Mouse (Mus musculus): ENCODE measurements around the gene Abcb4. TPM values are rescaled to one million over a fixed set of nuclear protein-coding genes. Genes with fewer than 3 reads are reported as not detected.
A peak's percentile ranks its signal among the peaks of the same experiment; 100 is the strongest.

Gene Abcb4
- total and polyA plus RNA-seq, 3 experiments = 86.0 to 107 TPM; not detected in 1

DNA sequence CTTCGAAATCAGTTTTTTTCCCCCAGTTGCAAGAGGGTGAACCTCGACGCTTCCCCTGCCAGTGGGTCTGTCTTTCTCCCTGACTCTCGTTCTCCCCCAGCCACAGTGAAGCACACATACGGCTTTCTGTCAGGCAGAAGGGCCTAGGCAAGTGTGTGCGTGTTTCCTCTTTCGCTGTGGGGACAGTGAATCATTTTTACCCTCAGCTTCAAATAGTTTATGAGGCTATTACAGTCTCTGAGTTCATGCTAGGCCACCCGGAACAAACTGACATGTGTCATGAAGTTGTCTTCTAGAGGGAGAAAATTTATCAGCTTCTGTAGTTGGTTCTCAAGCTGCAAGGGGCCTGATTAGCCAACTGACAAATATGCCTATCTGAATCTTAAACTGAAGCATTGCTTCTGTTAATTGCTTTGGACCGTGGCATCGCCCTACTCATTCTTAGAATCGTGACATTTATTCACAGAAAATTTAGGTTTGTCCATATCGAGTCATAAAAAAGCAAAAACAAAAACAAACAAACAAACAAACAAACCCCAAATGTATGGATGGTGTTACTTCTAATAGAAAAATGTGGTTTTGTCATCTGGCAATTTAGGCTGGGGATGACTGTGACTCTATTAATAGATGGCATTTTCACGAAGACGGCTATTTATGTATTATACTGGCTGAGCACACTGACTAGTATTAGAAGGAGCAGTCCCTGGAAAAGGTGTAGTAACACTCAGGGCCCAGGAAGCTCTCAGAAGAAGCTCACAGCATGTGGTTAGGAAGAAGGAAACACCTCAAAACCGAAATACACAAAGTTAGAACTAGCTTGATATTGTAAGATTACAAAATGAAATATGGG is 1.3 kb downstream of the Abcb4 start (continued):
- peak; percentile 94 for TF ChIP-seq ETS1 (IDR thresholded peaks at IDR 0.05; ENCODE audit: low read depth, low read length)
- no peak for TF ChIP-seq RAD21 (IDR thresholded peaks at IDR 0.05; ENCODE audit: low read depth, low read length)
- TF ChIP-seq ZKSCAN1 (IDR thresholded peaks at IDR 0.05; ENCODE audit: low read depth, low read length) = no peak
- peak; percentile 72 to 94 for TF ChIP-seq POLR2A (IDR thresholded peaks at IDR 0.05; ENCODE audit: control insufficient read depth in 1 of 2, insufficient read depth in 1 of 2, low read depth in 1 of 2, low read length in 2 of 2, poor library complexity in 1 of 2)
- no peak for TF ChIP-seq KAT2A (conservative IDR thresholded peaks at IDR 0.05; ENCODE audit: low read depth, low read length)

DNA sequence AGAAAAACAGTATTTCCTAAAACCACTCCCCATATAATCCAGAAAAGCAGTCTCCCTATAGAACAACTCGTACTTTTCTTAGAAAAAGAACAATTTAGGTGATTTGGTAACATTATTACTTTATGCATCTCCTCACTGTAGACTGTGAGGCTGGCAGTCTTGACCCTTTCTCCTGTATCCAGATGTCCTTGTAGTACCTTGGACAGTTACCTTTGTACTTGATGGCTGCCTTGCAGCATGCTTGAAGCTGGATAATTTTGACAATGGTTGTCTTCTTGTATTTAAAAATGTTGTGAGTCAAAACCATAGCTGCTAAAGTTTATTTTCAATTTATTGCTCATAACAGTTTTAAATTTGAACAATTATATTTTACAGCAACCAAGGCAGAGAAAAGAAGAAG is 2.7 kb downstream of the Abcb4 start:
- TF ChIP-seq HCFC1 (IDR thresholded peaks at IDR 0.05; ENCODE audit: low read depth, low read length) (no peak), BHLHE40 (IDR thresholded peaks at IDR 0.05; ENCODE audit: borderline replicate concordance, low read depth, low read length) (no peak), RCOR1 (IDR thresholded peaks at IDR 0.05; ENCODE audit: low read depth, low read length) (no peak), EP300 (IDR thresholded peaks at IDR 0.05; ENCODE audit: low read depth in 1 of 2, low read length in 2 of 2) (no peak), TBP (IDR thresholded peaks at IDR 0.05; ENCODE audit: low read depth, low read length) (no peak), MAFK (IDR thresholded peaks at IDR 0.05; ENCODE audit: borderline replicate concordance, low read depth, low read length) (no peak), CHD1 (IDR thresholded peaks at IDR 0.05; ENCODE audit: low read depth, low read length) (no peak), POLR2AphosphoS5 (IDR thresholded peaks at IDR 0.05; ENCODE audit: borderline replicate concordance, low read depth, low read length) (no peak), POLR2A (IDR thresholded peaks at IDR 0.05; ENCODE audit: control insufficient read depth in 1 of 2, insufficient read depth in 1 of 2, low read depth in 1 of 2, low read length in 2 of 2, poor library complexity in 1 of 2) (no peak), RAD21 (IDR thresholded peaks at IDR 0.05; ENCODE audit: low read depth, low read length) (no peak), JUND (IDR thresholded peaks at IDR 0.05; ENCODE audit: low read depth, low read length) (no peak), NRF1 (IDR thresholded peaks at IDR 0.05; ENCODE audit: insufficient read depth, low read depth, low read length, poor library complexity, severe bottlenecking) (no peak), ZKSCAN1 (IDR thresholded peaks at IDR 0.05; ENCODE audit: low read depth, low read length) (no peak), MXI1 (IDR thresholded peaks at IDR 0.05; ENCODE audit: low read depth, low read length) (peak; percentile 98), NELFE (IDR thresholded peaks at IDR 0.05; ENCODE audit: low read depth, low read length) (no peak), MAX (IDR thresholded peaks at IDR 0.05; ENCODE audit: low read length) (peak; percentile 75), CTCF (IDR thresholded peaks at IDR 0.05 in 2 of 3, conservative IDR thresholded peaks at IDR 0.05 in 1 of 3; ENCODE audit: control insufficient read depth in 1 of 3, insufficient read depth in 1 of 3, low read depth in 2 of 3, low read length in 3 of 3, poor library complexity in 1 of 3, severe bottlenecking in 1 of 3) (no peak), SIN3A (IDR thresholded peaks at IDR 0.05; ENCODE audit: low read length) (peak; percentile 94), USF1 (IDR thresholded peaks at IDR 0.05; ENCODE audit: low read depth, low read length) (no peak), SMC3 (IDR thresholded peaks at IDR 0.05; ENCODE audit: low read depth, low read length) (no peak), TAL1 (IDR thresholded peaks at IDR 0.05; ENCODE audit: low read length) (no peak), E2F4 (IDR thresholded peaks at IDR 0.05; ENCODE audit: borderline replicate concordance, low read depth, low read length) (no peak), MYC (IDR thresholded peaks at IDR 0.05; ENCODE audit: low read depth, low read length) (no peak), MAZ (IDR thresholded peaks at IDR 0.05; ENCODE audit: low read depth, low read length) (no peak)
- Histone ChIP-seq H3K9me3 (replicated peaks; ENCODE audit: insufficient read depth, low read length) (no peaks in the 10 kb centered on the region), H3K4me3 (ENCODE audit: control insufficient read depth in 1 of 2, insufficient read depth in 1 of 2, low read depth in 2 of 2, low read length in 2 of 2) (no peak overlapping the region; a peak in 1 of 4 replicates), H3K79me2 (ENCODE audit: control insufficient read depth, insufficient read depth, low read length, poor library complexity) (peaks cover 32% of the 10 kb centered on the region), H3K9ac (ENCODE audit: control insufficient read depth, low read depth, low read length, poor library complexity, severe bottlenecking) (no peak overlapping the region), H3K27me3 (ENCODE audit: control insufficient read depth in 1 of 2, insufficient read depth in 2 of 2, low read length in 2 of 2) (no peaks in the 10 kb centered on the region), H3K4me1 (ENCODE audit: control insufficient read depth in 1 of 2, insufficient read depth in 2 of 2, low read length in 2 of 2) (peaks cover 12 to 26% of the 10 kb centered on the region in 2 experiments), H3K27ac (ENCODE audit: control insufficient read depth, low read depth, low read length) (peak overlapping the region; percentile 29), H3K36me3 (ENCODE audit: control insufficient read depth in 1 of 2, insufficient read depth in 2 of 2, low read length in 2 of 2) (peaks cover 28 to 48% of the 10 kb centered on the region in 2 experiments)
- DNase-seq (ENCODE audit: low read depth, low spot score) = peak; percentile 53

Measured in MEL (cell line).